Mouse (Mus musculus): ENCODE results near the gene Spon2. TPM values are rescaled to one million over a fixed set of nuclear protein-coding genes. Genes with fewer than 3 reads are reported as not detected.

Spon2 gene
- total RNA-seq, 1 experiment from 2014 or later = not detected

- no peak for ATAC-seq (ENCODE audit: extremely low read depth, insufficient number of reproducible peaks, low FRiP score, poor library complexity, severe bottlenecking)
Observed at GRCm38 (mm10) chr5:33220350-33221044, 2.2 kb upstream of the Spon2 start.

- no peak for ATAC-seq (ENCODE audit: extremely low read depth, insufficient number of reproducible peaks, low FRiP score, poor library complexity, severe bottlenecking)
Observed at GRCm38 (mm10) chr5:33219831-33220230, 1.6 kb upstream of the Spon2 start.

GRCm38 (mm10) chr5:33218746-33219449, 643 bp upstream of the Spon2 start:
- ATAC-seq (ENCODE audit: extremely low read depth, insufficient number of reproducible peaks, low FRiP score, poor library complexity, severe bottlenecking) = no peak

GRCm38 (mm10) chr5:33217663-33218062, 592 bp downstream of the Spon2 start:
- ATAC-seq (ENCODE audit: extremely low read depth, insufficient number of reproducible peaks, low FRiP score, poor library complexity, severe bottlenecking) = no peak

GRCm38 (mm10) chr5:33214723-33215122, 3.5 kb downstream of the Spon2 start:
- ATAC-seq (ENCODE audit: extremely low read depth, insufficient number of reproducible peaks, low FRiP score, poor library complexity, severe bottlenecking) = no peak

GRCm38 (mm10) chr5:33211254-33211653, 7.0 kb downstream of the Spon2 start:
- no peak for ATAC-seq (ENCODE audit: extremely low read depth, insufficient number of reproducible peaks, low FRiP score, poor library complexity, severe bottlenecking)

GRCm38 (mm10) chr5:33210515-33210914, 7.7 kb downstream of the Spon2 start:
- no peak for ATAC-seq (ENCODE audit: extremely low read depth, insufficient number of reproducible peaks, low FRiP score, poor library complexity, severe bottlenecking)

- no peak for ATAC-seq (ENCODE audit: extremely low read depth, insufficient number of reproducible peaks, low FRiP score, poor library complexity, severe bottlenecking)
Observed at GRCm38 (mm10) chr5:33208533-33209245, 9.6 kb downstream of the Spon2 start.

GRCm38 (mm10) chr5:33207136-33207535, 11.1 kb downstream of the Spon2 start:
- ATAC-seq (ENCODE audit: extremely low read depth, insufficient number of reproducible peaks, low FRiP score, poor library complexity, severe bottlenecking) = no peak

GRCm38 (mm10) chr5:33206328-33206727, 11.9 kb downstream of the Spon2 start:
- ATAC-seq (ENCODE audit: extremely low read depth, insufficient number of reproducible peaks, low FRiP score, poor library complexity, severe bottlenecking) = no peak

- no peak for ATAC-seq (ENCODE audit: extremely low read depth, insufficient number of reproducible peaks, low FRiP score, poor library complexity, severe bottlenecking)
Observed at GRCm38 (mm10) chr5:33204284-33204683, 14.0 kb downstream of the Spon2 start.

- peak; percentile 81 for ATAC-seq (ENCODE audit: extremely low read depth, insufficient number of reproducible peaks, low FRiP score, poor library complexity, severe bottlenecking)
Observed at GRCm38 (mm10) chr5:33203691-33204242, 14.5 kb downstream of the Spon2 start.

GRCm38 (mm10) chr5:33203171-33203565, 15.1 kb downstream of the Spon2 start:
- ATAC-seq (ENCODE audit: extremely low read depth, insufficient number of reproducible peaks, low FRiP score, poor library complexity, severe bottlenecking) = no peak

- ATAC-seq (ENCODE audit: extremely low read depth, insufficient number of reproducible peaks, low FRiP score, poor library complexity, severe bottlenecking) = no peak
Observed at GRCm38 (mm10) chr5:33202516-33203170, 15.6 kb downstream of the Spon2 start.

GRCm38 (mm10) chr5:33201697-33202096, 16.6 kb downstream of the Spon2 start:
- ATAC-seq (ENCODE audit: extremely low read depth, insufficient number of reproducible peaks, low FRiP score, poor library complexity, severe bottlenecking) = no peak

- ATAC-seq (ENCODE audit: extremely low read depth, insufficient number of reproducible peaks, low FRiP score, poor library complexity, severe bottlenecking) = no peak
Observed at GRCm38 (mm10) chr5:33200071-33200470, 18.2 kb downstream of the Spon2 start.

GRCm38 (mm10) chr5:33195246-33195852, 22.9 kb downstream of the Spon2 start:
- no peak for ATAC-seq (ENCODE audit: extremely low read depth, insufficient number of reproducible peaks, low FRiP score, poor library complexity, severe bottlenecking)

- no peak for ATAC-seq (ENCODE audit: extremely low read depth, insufficient number of reproducible peaks, low FRiP score, poor library complexity, severe bottlenecking)
Observed at GRCm38 (mm10) chr5:33193567-33193966, 24.7 kb downstream of the Spon2 start.
